Mouse (Mus musculus): ENCODE measurements around the gene Fzd4. TPM values are rescaled to one million over a fixed set of nuclear protein-coding genes. Genes with fewer than 3 reads are reported as not detected.

Gene Fzd4
- 2.6 and 3.2 TPM in 2 replicates for polyA plus RNA-seq (2016; fragmentation: Nextera tagmentation; extraction: Ambion mirVana)

GRCm38 (mm10) chr7:89404081-89404733 is at the start of gene Fzd4, which contains the start of gene Tmem135:
Gene Fzd4, plus strand, starts transcription at chr7:89404355.
Gene Tmem135, minus strand, starts transcription at chr7:89404222.
- peak; percentile 97 for DNase-seq (ENCODE audit: low spot score)
- H3K36me3 ChIP-seq: peaks cover 15% of the 10 kb centered on the region
- H3K4me3 ChIP-seq: peak within 1 kb of the TSS; percentile 80
- peak within 1 kb of the TSS; percentile 90 for H3K27ac ChIP-seq (replicated peaks)
- peaks cover 61% of the 10 kb centered on the region for H3K27me3 ChIP-seq (ENCODE audit: low read depth, poor library complexity, severe bottlenecking)
- under 1% methylated on average over 59 of the region's 62 CpGs for WGBS
- H3K4me1 ChIP-seq: peaks cover 37% of the 10 kb centered on the region
- H3K9me3 ChIP-seq (replicated peaks): no peaks in the 10 kb centered on the region

- no peak for DNase-seq (ENCODE audit: low spot score)
- Histone ChIP-seq H3K36me3 (no peaks in the 10 kb centered on the region), H3K4me3 (no peak overlapping the region), H3K4me1 (peaks cover 11% of the 10 kb centered on the region), H3K27ac (replicated peaks) (no peak overlapping the region), H3K27me3 (ENCODE audit: low read depth, poor library complexity, severe bottlenecking) (peaks cover 26% of the 10 kb centered on the region; the same call in 1 of the 2 replicates), H3K9me3 (replicated peaks) (no peaks in the 10 kb centered on the region)
- WGBS: 84% methylated on average over 8 of the region's 8 CpGs
These were observed 48.5 kb upstream of the Fzd4 start for GRCm38 (mm10) chr7:89355519-89356255.

GRCm38 (mm10) chr7:89356307-89356706 is 47.8 kb upstream of the Fzd4 start:
- 77% methylated on average over 4 of the region's 4 CpGs for WGBS
- Histone ChIP-seq H3K36me3 (no peaks in the 10 kb centered on the region), H3K9me3 (replicated peaks) (no peaks in the 10 kb centered on the region), H3K27ac (replicated peaks) (no peak overlapping the region), H3K4me3 (no peak overlapping the region), H3K4me1 (peaks cover 11% of the 10 kb centered on the region), H3K27me3 (ENCODE audit: low read depth, poor library complexity, severe bottlenecking) (peaks cover 31% of the 10 kb centered on the region)
- no peak for DNase-seq (ENCODE audit: low spot score)

- peaks cover 16% of the 10 kb centered on the region for H3K4me1 ChIP-seq
- H3K27ac ChIP-seq (replicated peaks): no peak overlapping the region
- H3K4me3 ChIP-seq: no peak overlapping the region
- H3K27me3 ChIP-seq (ENCODE audit: low read depth, poor library complexity, severe bottlenecking): peaks cover 69% of the 10 kb centered on the region
- H3K36me3 ChIP-seq: no peaks in the 10 kb centered on the region
- DNase-seq (ENCODE audit: low spot score): no peak
- no peaks in the 10 kb centered on the region for H3K9me3 ChIP-seq (replicated peaks)
- 88% methylated on average over 5 of the region's 5 CpGs for WGBS
These were observed 40.2 kb upstream of the Fzd4 start for GRCm38 (mm10) chr7:89363975-89364374.

GRCm38 (mm10) chr7:89365135-89365880 is 38.8 kb upstream of the Fzd4 start:
- H3K9me3 ChIP-seq (replicated peaks): no peaks in the 10 kb centered on the region
- 68% methylated on average over 10 of the region's 10 CpGs for WGBS
- no peak for DNase-seq (ENCODE audit: low spot score)
- peaks cover 16% of the 10 kb centered on the region for H3K4me1 ChIP-seq
- H3K27ac ChIP-seq (replicated peaks): no peak overlapping the region
- H3K4me3 ChIP-seq: no peak overlapping the region
- H3K27me3 ChIP-seq (ENCODE audit: low read depth, poor library complexity, severe bottlenecking): peaks cover 72% of the 10 kb centered on the region
- no peaks in the 10 kb centered on the region for H3K36me3 ChIP-seq

- Histone ChIP-seq H3K36me3 (no peaks in the 10 kb centered on the region), H3K9me3 (replicated peaks) (no peaks in the 10 kb centered on the region), H3K27ac (replicated peaks) (no peak overlapping the region), H3K4me1 (peaks cover 16% of the 10 kb centered on the region), H3K4me3 (no peak overlapping the region), H3K27me3 (ENCODE audit: low read depth, poor library complexity, severe bottlenecking) (peaks cover 71% of the 10 kb centered on the region)
- WGBS: 15% methylated on average over 3 of the region's 3 CpGs
- no peak for DNase-seq (ENCODE audit: low spot score)
These were observed 36.5 kb upstream of the Fzd4 start for GRCm38 (mm10) chr7:89367643-89368042.

- DNase-seq (ENCODE audit: low spot score): no peak
- H3K27me3 ChIP-seq (ENCODE audit: low read depth, poor library complexity, severe bottlenecking): peaks cover 56% of the 10 kb centered on the region
- H3K4me1 ChIP-seq: peaks cover 16% of the 10 kb centered on the region
- H3K36me3 ChIP-seq: no peaks in the 10 kb centered on the region
- 76% methylated on average over 1 of the region's 1 CpGs for WGBS
- H3K9me3 ChIP-seq (replicated peaks): no peaks in the 10 kb centered on the region
- no peak overlapping the region for H3K4me3 ChIP-seq
- no peak overlapping the region for H3K27ac ChIP-seq (replicated peaks)
These were observed 34.1 kb upstream of the Fzd4 start for GRCm38 (mm10) chr7:89370086-89370485.

- Histone ChIP-seq H3K27ac (replicated peaks) (no peak overlapping the region), H3K4me1 (peaks cover 12% of the 10 kb centered on the region), H3K27me3 (ENCODE audit: low read depth, poor library complexity, severe bottlenecking) (peaks cover 52% of the 10 kb centered on the region), H3K9me3 (replicated peaks) (no peaks in the 10 kb centered on the region), H3K4me3 (no peak overlapping the region), H3K36me3 (no peaks in the 10 kb centered on the region)
- WGBS: 73% methylated on average over 1 of the region's 1 CpGs
- DNase-seq (ENCODE audit: low spot score): no peak
These were observed 33.2 kb upstream of the Fzd4 start for GRCm38 (mm10) chr7:89370917-89371316.

GRCm38 (mm10) chr7:89371623-89372295 is 32.4 kb upstream of the Fzd4 start:
- H3K27me3 ChIP-seq (ENCODE audit: low read depth, poor library complexity, severe bottlenecking): peaks cover 44% of the 10 kb centered on the region
- WGBS: 77% methylated on average over 6 of the region's 6 CpGs
- no peaks in the 10 kb centered on the region for H3K9me3 ChIP-seq (replicated peaks)
- H3K4me3 ChIP-seq: no peak overlapping the region
- no peak overlapping the region for H3K27ac ChIP-seq (replicated peaks)
- DNase-seq (ENCODE audit: low spot score): no peak
- H3K4me1 ChIP-seq: peaks cover 12% of the 10 kb centered on the region
- H3K36me3 ChIP-seq: no peaks in the 10 kb centered on the region

- no peaks in the 10 kb centered on the region for H3K36me3 ChIP-seq
- WGBS: 60% methylated on average over 7 of the region's 7 CpGs
- peaks cover 6% of the 10 kb centered on the region; the same call in 1 of the 2 replicates for H3K4me1 ChIP-seq
- no peaks in the 10 kb centered on the region for H3K27me3 ChIP-seq (ENCODE audit: low read depth, poor library complexity, severe bottlenecking)
- DNase-seq (ENCODE audit: low spot score): no peak
- no peaks in the 10 kb centered on the region for H3K9me3 ChIP-seq (replicated peaks)
- H3K27ac ChIP-seq (replicated peaks): no peak overlapping the region
- H3K4me3 ChIP-seq: no peak overlapping the region
These were observed 23.0 kb upstream of the Fzd4 start for GRCm38 (mm10) chr7:89380935-89381705.

- Histone ChIP-seq H3K9me3 (replicated peaks) (no peaks in the 10 kb centered on the region), H3K4me1 (peaks cover 6% of the 10 kb centered on the region; the same call in 1 of the 2 replicates), H3K27me3 (ENCODE audit: low read depth, poor library complexity, severe bottlenecking) (no peaks in the 10 kb centered on the region), H3K27ac (replicated peaks) (no peak overlapping the region), H3K36me3 (no peaks in the 10 kb centered on the region), H3K4me3 (no peak overlapping the region)
- DNase-seq (ENCODE audit: low spot score): no peak
- 92% methylated on average over 3 of the region's 3 CpGs for WGBS
These were observed 21.3 kb upstream of the Fzd4 start for GRCm38 (mm10) chr7:89382892-89383291.

- no peaks in the 10 kb centered on the region for H3K27me3 ChIP-seq (ENCODE audit: low read depth, poor library complexity, severe bottlenecking)
- no peak for DNase-seq (ENCODE audit: low spot score)
- no peaks in the 10 kb centered on the region for H3K36me3 ChIP-seq
- no peak overlapping the region for H3K27ac ChIP-seq (replicated peaks)
- H3K9me3 ChIP-seq (replicated peaks): no peaks in the 10 kb centered on the region
- 81% methylated on average over 3 of the region's 3 CpGs for WGBS
- H3K4me1 ChIP-seq: no peaks in the 10 kb centered on the region
- H3K4me3 ChIP-seq: no peak overlapping the region
These were observed 15.2 kb upstream of the Fzd4 start for GRCm38 (mm10) chr7:89388981-89389380.

All from midbrain, embryonic 10.5 days (tissue).